Mouse (Mus musculus) limb, embryonic 14.5 days (tissue): Measurements from ENCODE around the gene Hint1. TPM values are rescaled to one million over a fixed set of nuclear protein-coding genes. Genes with fewer than 3 reads are reported as not detected.
"Not testable (repeated sequence)": the region's sequence is repeated elsewhere in the genome, so short reads cannot be mapped to it uniquely, and the experiment has no call there.

Experiments used
- ATAC-seq: fragments of 200-750 bp; cut with Nextera tagmentation; 2 replicates; pipeline ENCODE4 v1.8.0; 2017; ENCODE audit warnings: low read depth, moderate number of reproducible peaks, moderate TSS enrichment; ENCODE audit not compliant: low FRiP score
- DNase-seq: peaks from one replicate; pipeline ENCODE4 v3.0.0-alpha.2; 2015; ENCODE audit warnings: low spot score
- H3K27ac ChIP-seq: fragments of 300-500 bp; sonication (generic); replicated peaks from 2 replicates; pipeline ENCODE4 v1.5.1; 2014; ENCODE audit warnings: low read depth, mild to moderate bottlenecking, low read length, moderate library complexity, mixed read lengths
- H3K27me3 ChIP-seq: fragments of 300-500 bp; sonication (generic); 2 replicates; pipeline ENCODE4 v1.6.1; 2014; ENCODE audit warnings: low read length, mixed read lengths; ENCODE audit not compliant: control insufficient read depth, insufficient read depth
- H3K36me3 ChIP-seq: fragments of 300-500 bp; sonication (generic); 2 replicates; pipeline ENCODE4 v1.6.1; 2014; ENCODE audit warnings: mild to moderate bottlenecking, low read length, moderate library complexity, mixed read lengths; ENCODE audit not compliant: control insufficient read depth, insufficient read depth
- H3K4me1 ChIP-seq: fragments of 300-500 bp; sonication (generic); 2 replicates; pipeline ENCODE4 v1.6.1; 2014; ENCODE audit warnings: antibody characterized with exemption, low read length, mixed read lengths; ENCODE audit not compliant: control insufficient read depth, insufficient read depth
- H3K4me2 ChIP-seq: fragments of 300-500 bp; sonication (generic); replicated peaks from 2 replicates; pipeline ENCODE4 v1.6.1; 2014; ENCODE audit warnings: low read depth, mild to moderate bottlenecking, low read length, moderate library complexity; ENCODE audit not compliant: severe bottlenecking
- H3K4me3 ChIP-seq: fragments of 300-500 bp; sonication (generic); replicated peaks from 2 replicates; pipeline ENCODE4 v1.5.1; 2014; ENCODE audit warnings: low read length
- H3K9ac ChIP-seq: fragments of 300-500 bp; sonication (generic); 2 replicates; pipeline ENCODE4 v1.6.1; 2014; ENCODE audit warnings: mild to moderate bottlenecking, low read depth, low read length, moderate library complexity; ENCODE audit not compliant: severe bottlenecking
- H3K9me3 ChIP-seq: fragments of 300-500 bp; sonication (generic); 2 replicates; pipeline ENCODE4 v1.6.1; 2016; ENCODE audit warnings: low read length; ENCODE audit not compliant: control insufficient read depth
- POLR2A ChIP-seq: fragments of 200-500 bp; IDR thresholded peaks from 2 replicates; pipeline ENCODE4 v1.8.0; 2012; ENCODE audit warnings: inconsistent platforms, mild to moderate bottlenecking, moderate library complexity, borderline replicate concordance; ENCODE audit not compliant: insufficient read depth, insufficient read length; ENCODE audit errors: extremely low read depth
- WGBS: fragments of 180-500 bp; shearing (Covaris S2); extraction: QIAGEN DNeasy Blood & Tissue Kit; methylation state at CpG from one replicate; pipeline ENCODE4 v1.1.7; 2014; 5-methylcytosine and 5-hydroxymethylcytosine counted together
- polyA plus RNA-seq, 2 experiments: library from polyadenylated mRNA; depleted of rRNA in 1 of 2; stranded (reverse) in 1 of 2; unstranded in 1 of 2; fragments of >200 nt; fragmentation: Nextera tagmentation in 1 of 2; extraction: Ambion mirVana in 1 of 2; gene quantifications; 2 replicates each; pipeline versions ENCODE4 v1.2.1 to v1.2.3; 2012 to 2014

Hint1 gene
- polyA plus RNA-seq, 2 experiments = 602 to 618 TPM

DNA sequence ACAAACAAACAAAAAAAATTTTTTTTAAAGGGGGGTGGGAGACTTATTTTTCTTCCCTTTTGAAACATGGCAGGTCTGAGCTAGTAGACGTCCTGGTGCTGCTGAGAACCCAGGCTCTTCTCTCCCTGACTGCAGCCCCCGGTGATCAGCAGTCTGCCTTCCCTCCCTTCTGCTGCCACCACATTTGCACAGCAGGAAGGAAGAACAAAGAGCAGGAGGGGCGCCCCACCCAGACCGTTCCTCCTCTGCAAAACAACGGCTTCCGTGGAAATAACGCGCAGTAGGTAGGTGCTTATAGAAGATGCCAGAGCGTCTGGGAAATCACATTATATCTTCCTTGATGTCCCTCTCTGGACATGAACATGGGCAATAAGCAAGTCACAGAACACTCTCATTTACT lies 21.8 kb upstream of the Hint1 start:
- Histone ChIP-seq H3K9me3 (no peaks in the 10 kb centered on the region), H3K27ac (no peak overlapping the region), H3K36me3 (no peaks in the 10 kb centered on the region), H3K4me2 (no peak overlapping the region), H3K27me3 (no peaks in the 10 kb centered on the region), H3K4me3 (no peak overlapping the region), H3K4me1 (no peaks in the 10 kb centered on the region), H3K9ac (no peak overlapping the region)
- WGBS = 62% methylated on average over 9 of the region's 9 CpGs
- DNase-seq (no peak), ATAC-seq (no peak)
- TF ChIP-seq POLR2A = no peak

DNA sequence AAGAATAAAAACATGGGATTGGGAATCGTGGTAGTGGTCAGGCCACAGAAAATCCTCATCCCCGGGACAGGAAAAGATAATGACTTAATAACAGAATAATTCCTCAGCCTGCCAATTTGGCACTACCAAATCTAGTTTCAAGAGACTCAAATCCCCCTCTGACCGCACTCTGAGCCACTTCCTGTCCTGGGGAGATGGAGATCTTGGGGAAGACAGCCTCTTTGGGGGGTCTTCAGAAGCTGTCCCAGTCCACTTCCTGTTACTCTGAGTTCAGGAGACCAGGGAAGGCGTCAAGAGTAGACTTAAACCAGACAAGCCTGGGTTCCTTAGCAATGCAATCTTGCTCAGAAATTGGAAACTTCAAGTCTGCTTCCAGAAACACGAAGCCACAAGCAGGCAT lies 21.2 kb upstream of the Hint1 start:
- Histone ChIP-seq H3K36me3 (no peaks in the 10 kb centered on the region), H3K4me3 (no peak overlapping the region), H3K9ac (no peak overlapping the region), H3K27me3 (no peaks in the 10 kb centered on the region), H3K4me2 (no peak overlapping the region), H3K4me1 (no peaks in the 10 kb centered on the region), H3K27ac (no peak overlapping the region), H3K9me3 (no peaks in the 10 kb centered on the region)
- WGBS = 74% methylated on average over 5 of the region's 5 CpGs
- no peak for ATAC-seq
- DNase-seq = no peak
- TF ChIP-seq POLR2A = no peak

DNA sequence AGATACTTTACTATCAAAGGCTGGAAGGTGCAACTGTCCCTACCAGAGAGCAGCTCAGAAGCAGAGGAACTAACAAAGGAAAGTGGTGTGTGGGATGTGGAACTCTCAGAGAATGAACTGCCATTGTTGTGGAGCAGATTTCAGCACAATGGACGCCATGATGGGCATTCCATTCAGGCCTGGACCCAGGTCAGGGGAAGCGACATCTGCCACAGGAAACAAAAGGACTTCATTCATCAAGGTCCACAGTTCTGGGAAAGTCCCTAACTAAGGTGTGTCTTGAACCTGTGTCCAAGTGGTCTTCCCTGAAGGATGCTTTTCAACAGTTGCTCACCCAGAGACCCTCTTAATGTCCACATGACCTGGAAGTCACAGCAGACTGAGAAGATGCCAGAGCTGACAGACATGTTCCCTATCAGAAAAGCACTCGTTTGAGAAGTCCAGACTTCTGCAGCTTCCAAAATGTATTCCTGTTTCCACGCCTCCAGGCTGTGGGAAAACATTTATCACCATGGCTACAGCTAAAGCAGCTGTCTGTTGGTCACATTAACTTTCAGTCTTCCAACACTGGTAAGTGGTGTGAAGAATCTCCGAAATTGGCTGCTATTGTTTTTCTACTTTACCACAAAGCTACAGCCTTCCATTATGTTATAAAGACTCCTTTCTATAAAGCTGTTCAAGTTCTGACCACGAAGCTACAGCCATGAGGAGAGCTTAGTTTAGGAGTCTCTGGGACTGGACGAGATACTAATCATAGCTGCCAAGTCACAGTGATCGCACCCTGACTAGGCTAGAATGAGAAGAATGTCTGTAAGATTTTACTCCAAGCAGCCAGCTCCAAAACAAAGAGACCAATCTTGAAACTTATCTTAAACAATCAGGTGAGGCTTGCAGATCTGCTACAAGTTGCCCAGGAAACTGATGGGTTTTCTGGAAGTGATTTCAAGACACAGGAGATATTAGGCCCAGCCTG lies 20.4 kb upstream of the Hint1 start:
- no peaks in the 10 kb centered on the region for H3K27me3 ChIP-seq
- no peaks in the 10 kb centered on the region for H3K36me3 ChIP-seq
- no peak overlapping the region for H3K9ac ChIP-seq
- no peak overlapping the region for H3K27ac ChIP-seq
- DNase-seq = no peak
- no peak overlapping the region for H3K4me2 ChIP-seq
- H3K4me3 ChIP-seq = no peak overlapping the region
- H3K4me1 ChIP-seq = no peaks in the 10 kb centered on the region
- no peak for TF ChIP-seq POLR2A
- H3K9me3 ChIP-seq = no peaks in the 10 kb centered on the region
- WGBS = 66% methylated on average over 8 of the region's 8 CpGs
- 0 out of 2 replicates have a peak, but pooled peaks have one; percentile 30 for ATAC-seq

GRCm38 (mm10) chr11:54849961-54850758 lies 16.0 kb upstream of the Hint1 start:
- ATAC-seq (no peak), DNase-seq (no peak)
- Histone ChIP-seq H3K9ac (no peak overlapping the region), H3K4me3 (no peak overlapping the region), H3K27ac (no peak overlapping the region), H3K27me3 (no peaks in the 10 kb centered on the region), H3K36me3 (no peaks in the 10 kb centered on the region), H3K9me3 (no peaks in the 10 kb centered on the region), H3K4me2 (no peak overlapping the region), H3K4me1 (no peaks in the 10 kb centered on the region)
- WGBS = 81% methylated on average over 10 of the region's 10 CpGs
- no peak for TF ChIP-seq POLR2A

DNA sequence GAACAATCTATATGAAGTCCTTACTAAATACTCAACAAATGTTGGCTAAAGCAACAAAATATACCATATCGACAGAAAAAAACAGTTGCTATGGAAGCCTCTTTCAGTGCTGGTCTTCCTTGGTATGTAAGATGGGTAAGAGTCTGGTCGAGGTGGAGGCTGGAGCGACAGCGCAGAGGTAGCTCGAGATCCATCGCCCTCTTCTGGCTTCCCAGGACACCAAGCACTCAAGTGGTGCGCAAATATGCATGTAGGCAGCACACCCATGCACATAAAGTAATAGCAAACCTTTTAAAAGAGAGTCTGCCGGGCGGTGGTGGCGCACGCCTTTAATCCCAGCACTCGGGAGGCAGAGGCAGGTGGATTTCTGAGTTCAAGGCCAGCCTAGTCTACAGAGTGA lies 14.5 kb upstream of the Hint1 start:
- H3K9ac ChIP-seq = no peak overlapping the region
- 93% methylated on average over 12 of the region's 12 CpGs for whole genome bisulfite sequencing
- H3K4me2 ChIP-seq = no peak overlapping the region
- H3K9me3 ChIP-seq = no peaks in the 10 kb centered on the region
- no peaks in the 10 kb centered on the region for H3K27me3 ChIP-seq
- DNase-seq = no peak
- no peak for ATAC-seq
- no peak overlapping the region for H3K4me3 ChIP-seq
- no peaks in the 10 kb centered on the region for H3K4me1 ChIP-seq
- H3K36me3 ChIP-seq = no peaks in the 10 kb centered on the region
- no peak for TF ChIP-seq POLR2A
- no peak overlapping the region for H3K27ac ChIP-seq

DNA sequence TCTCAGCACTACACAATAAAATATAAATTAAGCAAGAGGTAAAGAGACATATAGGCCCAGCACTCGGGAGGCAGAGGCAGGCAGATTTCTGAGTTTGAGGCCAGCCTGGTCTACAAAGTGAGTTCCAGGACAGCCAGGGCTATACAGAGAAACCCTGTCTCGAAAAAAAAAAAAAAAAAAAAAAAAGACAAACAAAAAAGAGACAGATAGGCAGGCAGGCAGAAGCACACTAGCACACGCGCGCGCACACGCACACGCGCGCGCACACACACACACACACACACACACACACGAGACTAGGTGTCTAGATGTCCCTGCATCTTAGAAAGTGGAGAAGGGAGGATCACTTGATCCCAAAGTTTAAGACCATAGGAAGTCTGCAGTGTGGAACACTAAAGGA lies 7.3 kb upstream of the Hint1 start:
- not testable (repeated sequence) for H3K36me3 ChIP-seq, H3K4me3 ChIP-seq, H3K27me3 ChIP-seq, H3K9ac ChIP-seq, ATAC-seq, H3K4me1 ChIP-seq, H3K9me3 ChIP-seq, H3K4me2 ChIP-seq, DNase-seq, H3K27ac ChIP-seq
- 95% methylated on average over 11 of the region's 12 CpGs for WGBS
